Mouse (Mus musculus): ENCODE measurements at regions not wholly inside any gene's neighbourhood (a gene's known extent, or its start where the extent isn't known, plus 50 kb on each side); places are given as distances from the start of the nearest gene placed in this dataset.

DNA sequence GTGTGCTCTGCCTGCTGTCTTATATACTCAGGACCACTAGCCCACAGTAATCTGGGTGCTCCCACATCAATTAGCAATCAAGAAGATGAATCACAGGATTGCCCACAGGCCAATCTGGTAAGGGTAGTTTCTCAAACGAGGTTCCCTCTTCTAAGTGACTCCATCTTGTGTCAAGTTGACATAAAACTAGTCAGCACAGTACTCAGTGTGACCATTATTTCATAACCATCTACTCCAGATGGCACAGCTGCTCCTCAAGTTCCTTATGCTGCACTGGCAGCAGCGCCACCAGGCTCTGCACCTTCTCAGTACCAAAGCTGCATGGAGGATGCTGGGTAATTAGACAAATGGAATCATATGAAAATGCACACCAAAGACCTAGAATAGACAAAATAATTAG lies 175.6 kb upstream of the B3galt2 start:
- intact Hi-C loops (cut with DNase I) = no loop called here
- DNase-seq = no peak

DNA sequence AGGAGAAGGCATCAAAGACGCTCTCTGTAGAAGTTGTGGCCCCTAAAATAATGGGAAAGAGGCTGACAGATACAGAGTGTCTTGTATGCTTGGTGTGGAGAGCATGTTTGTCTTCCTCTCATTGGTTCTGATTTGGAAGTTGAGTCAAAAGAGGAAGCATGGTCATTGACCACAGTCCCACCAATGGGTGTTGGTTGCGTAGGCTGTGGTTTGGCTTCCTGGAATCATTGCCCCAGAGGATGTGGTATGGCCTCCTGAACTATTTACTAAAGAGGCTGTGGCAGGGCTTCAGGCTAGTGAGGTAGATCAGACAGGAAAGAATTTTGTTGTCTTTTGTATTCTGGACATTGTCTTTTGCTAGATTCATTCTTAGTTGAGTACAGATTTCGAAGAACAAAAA lies 174.4 kb upstream of the B3galt2 start:
- intact Hi-C loops (cut with DNase I) = no loop called here
- DNase-seq = no peak

- DNase-seq = no peak
- intact Hi-C loops (cut with DNase I) = no loop called here
These were observed 165.1 kb upstream of the B3galt2 start for GRCm38 (mm10) chr1:143475329-143475728.

GRCm38 (mm10) chr1:143483345-143483744 lies 157.1 kb upstream of the B3galt2 start:
- intact Hi-C loops (cut with DNase I) = no loop called here
- no peak for DNase-seq

GRCm38 (mm10) chr1:143484936-143485335 lies 155.5 kb upstream of the B3galt2 start:
- no peak for DNase-seq
- intact Hi-C loops (cut with DNase I) = no loop called here

- intact Hi-C loops (cut with DNase I) = no loop called here
- no peak for DNase-seq
These were observed 143.4 kb upstream of the B3galt2 start for GRCm38 (mm10) chr1:143497092-143497491.

DNA sequence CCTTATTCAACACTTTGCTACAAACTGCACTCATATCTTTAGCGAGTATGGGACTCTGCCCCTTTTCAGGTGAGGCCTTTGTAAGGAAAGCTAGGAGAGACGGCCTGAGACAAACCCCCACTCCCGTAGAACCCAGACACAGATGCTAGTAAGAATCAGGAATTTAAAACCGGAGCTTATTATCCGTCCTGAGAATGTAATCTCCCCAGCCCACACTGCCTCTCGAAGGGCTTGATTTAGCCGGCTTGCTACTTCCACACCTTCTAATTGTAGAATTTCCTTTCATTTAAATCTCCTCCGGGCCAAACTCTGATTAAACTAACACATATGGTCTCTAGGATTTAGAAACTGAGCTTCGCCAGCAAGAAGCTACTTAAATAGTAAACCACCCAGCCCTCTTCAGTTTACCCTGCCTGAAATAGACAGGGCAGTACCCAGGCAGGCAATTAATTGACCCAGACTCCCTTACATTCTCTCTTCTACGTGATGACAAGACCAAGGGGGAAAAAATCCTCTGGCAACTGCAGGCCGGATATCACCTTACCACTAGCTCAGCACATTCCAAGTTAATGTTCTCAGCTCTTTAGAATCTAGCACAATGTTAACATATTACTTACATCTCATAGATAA lies 136.9 kb upstream of the B3galt2 start:
- DNase-seq = no peak
- intact Hi-C loops (cut with DNase I) = no loop called here

DNA sequence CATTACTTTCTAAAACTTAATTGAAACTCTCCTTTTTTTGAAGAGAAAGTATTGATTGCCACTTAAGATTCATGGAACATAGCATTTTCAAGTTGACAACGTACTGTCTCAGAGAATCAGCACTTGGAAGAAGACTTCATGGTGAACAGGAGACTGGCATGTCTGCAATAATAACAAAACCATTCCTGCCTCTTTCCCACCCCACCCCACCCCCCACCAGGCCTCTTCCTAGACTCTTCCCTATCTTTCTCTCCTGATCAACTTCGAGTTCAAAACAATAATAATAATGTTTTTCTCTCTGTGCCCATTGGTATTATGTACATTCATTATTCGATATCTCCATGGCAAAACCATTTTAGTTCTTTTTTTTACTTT lies 136.4 kb upstream of the B3galt2 start:
- intact Hi-C loops (cut with DNase I) = no loop called here
- no peak for DNase-seq

GRCm38 (mm10) chr1:143505318-143505717 lies 135.1 kb upstream of the B3galt2 start:
- DNase-seq = no peak
- intact Hi-C loops (cut with DNase I) = no loop called here

DNA sequence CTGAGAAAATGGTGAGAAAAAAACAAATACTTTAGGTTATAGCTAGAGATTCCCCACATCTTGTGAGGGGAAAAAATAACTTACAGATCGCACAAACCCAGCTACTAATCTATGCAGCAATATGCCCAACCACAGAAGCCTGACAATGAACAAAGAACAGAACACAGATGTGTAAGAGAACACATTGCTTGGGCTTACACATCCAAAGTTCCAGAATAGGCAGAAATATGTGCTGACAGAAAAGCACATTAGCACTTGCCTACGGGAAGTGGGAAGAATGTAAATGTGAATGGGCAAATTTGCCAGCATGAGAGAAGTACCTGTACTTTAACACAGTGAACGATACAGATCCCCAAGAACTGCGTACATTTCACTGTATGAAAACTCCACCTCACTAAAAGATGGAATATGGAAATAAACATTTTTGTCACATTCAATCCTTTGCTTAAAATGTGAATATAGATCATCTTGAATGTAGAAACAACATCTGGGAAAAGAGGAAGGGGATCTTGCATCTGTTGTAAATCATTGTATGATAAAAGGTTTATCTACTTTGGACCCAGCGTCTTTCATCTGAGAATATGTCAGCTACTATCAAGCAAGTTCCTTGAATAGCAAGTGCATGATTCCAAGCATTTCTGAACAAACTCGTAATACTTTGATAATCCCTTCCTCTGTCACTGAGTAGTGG lies 116.5 kb upstream of the B3galt2 start:
- DNase-seq = no peak
- intact Hi-C loops (cut with DNase I) = loop anchor here (5.0 to 10.0 kb wide), 2 partner anchors 53 to 121 kb away; partner anchors contain the start of gene B3galt2

DNA sequence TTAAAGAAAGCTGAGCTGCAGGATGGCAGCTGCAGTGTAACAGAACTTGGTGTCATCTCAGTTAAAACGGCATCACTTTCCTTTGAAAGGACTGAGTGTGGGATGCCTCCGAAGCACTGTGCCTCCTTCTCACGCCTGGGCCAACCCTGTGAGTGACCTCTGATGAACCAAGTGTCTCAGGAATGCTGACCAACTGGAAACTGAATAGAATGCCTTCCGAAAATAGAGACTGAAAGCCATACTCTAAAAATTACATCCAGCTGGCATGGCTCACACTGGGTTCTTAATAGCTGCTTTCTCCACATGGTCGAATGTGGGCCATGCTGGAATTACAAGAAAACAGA lies 116.0 kb upstream of the B3galt2 start:
- intact Hi-C loops (cut with DNase I) = loop anchor here (5.0 to 10.0 kb wide), 2 partner anchors 53 to 120 kb away; partner anchors contain the start of gene B3galt2
- DNase-seq = peak in 1 of 2 experiments; percentile 4

DNA sequence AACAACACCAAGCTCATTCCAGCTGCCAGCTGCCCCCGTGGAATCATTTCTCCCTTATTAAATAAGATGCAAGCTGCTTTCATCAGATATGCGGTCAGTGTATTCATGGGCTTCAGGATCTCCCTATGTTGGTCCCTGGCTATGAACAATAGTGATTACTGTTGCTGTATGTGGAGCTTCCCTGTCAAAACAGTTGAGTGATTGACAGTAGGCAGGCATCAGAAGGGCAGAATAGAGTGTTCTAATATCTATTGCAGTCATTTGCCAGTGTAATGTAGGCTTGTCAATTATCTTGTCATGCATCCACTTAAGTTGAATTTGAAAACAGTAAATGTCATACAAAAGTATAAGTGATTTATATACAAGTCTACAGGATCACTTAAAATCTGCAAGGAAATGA lies 100.2 kb upstream of the B3galt2 start:
- no peak for DNase-seq
- intact Hi-C loops (cut with DNase I) = no loop called here

GRCm38 (mm10) chr1:143540701-143541100 lies 99.8 kb upstream of the B3galt2 start:
- intact Hi-C loops (cut with DNase I) = no loop called here
- no peak for DNase-seq
